In genomic region chr15:81961078-81961451, GRCm38 (mm10) we compare ENCODE assay signal across 8 mouse cellular contexts. TPM values are rescaled to one million over a fixed set of nuclear protein-coding genes. Genes with fewer than 3 reads are reported as not detected.
A peak's percentile ranks its signal among the peaks of the same experiment; 100 is the strongest.
DNase-seq lines count a peak whose midpoint lies in the region; ATAC-seq and TF ChIP-seq lines count a peak whose summit lies in the region.

No protein-coding gene starts in this region.

- H3K27me3 ChIP-seq in heart, embryonic 13.5 days (replicated peaks): no peaks in the 10 kb centered on the region
- H3K27me3 ChIP-seq in ES-Bruce4 (ENCODE audit: control insufficient read depth, insufficient read depth, low read length, poor library complexity, severe bottlenecking): no peaks in the 10 kb centered on the region
- H3K27me3 ChIP-seq in forebrain, embryonic 13.5 days: no peaks in the 10 kb centered on the region
- H3K27me3 ChIP-seq in liver, embryonic 15.5 days: no peaks in the 10 kb centered on the region; the same call in 1 of the 2 replicates

- TF ChIP-seq POLR2A in ES-Bruce4 (IDR thresholded peaks at IDR 0.05; ENCODE audit: insufficient read depth, low read length): peak; percentile 15

- H3K36me3 ChIP-seq in heart, embryonic 13.5 days: 0 out of 2 replicates have a peak, but pooled peaks cover 1% of the 10 kb centered on the region
- peaks cover 33% of the 10 kb centered on the region for H3K36me3 ChIP-seq in ES-Bruce4 (ENCODE audit: control insufficient read depth, insufficient read depth, low read length, poor library complexity, severe bottlenecking)
- H3K36me3 ChIP-seq in forebrain, embryonic 13.5 days (ENCODE audit: poor library complexity, severe bottlenecking): 0 out of 2 replicates have a peak, but pooled peaks cover 1% of the 10 kb centered on the region
- 0 out of 2 replicates have a peak, but pooled peaks cover 5% of the 10 kb centered on the region for H3K36me3 ChIP-seq in liver, embryonic 15.5 days (replicated peaks)

- TF ChIP-seq CTCF in ES-Bruce4 (IDR thresholded peaks at IDR 0.05; ENCODE audit: low read depth, low read length): no peak

- peak overlapping the region; percentile 64 for H3K9ac ChIP-seq in heart, embryonic 13.5 days
- peak overlapping the region; percentile 14 for H3K9ac ChIP-seq in ES-Bruce4 (ENCODE audit: low read depth, poor library complexity, severe bottlenecking)
- H3K9ac ChIP-seq in forebrain, embryonic 13.5 days: peak overlapping the region; percentile 39; the same call in 1 of the 2 replicates
- peak overlapping the region; percentile 32; the same call in 1 of the 2 replicates for H3K9ac ChIP-seq in liver, embryonic 15.5 days

- peak overlapping the region; percentile 32; the same call in 1 of the 2 replicates for H3K27ac ChIP-seq in heart, embryonic 13.5 days (replicated peaks)
- H3K27ac ChIP-seq in ES-Bruce4 (ENCODE audit: insufficient read depth, low read length): peak overlapping the region; percentile 75
- H3K27ac ChIP-seq in forebrain, embryonic 13.5 days: no peak overlapping the region
- H3K27ac ChIP-seq in liver, embryonic 15.5 days (replicated peaks): peak overlapping the region; percentile 79

- peak overlapping the region; percentile 98 for H3K4me2 ChIP-seq in heart, embryonic 13.5 days
- H3K4me2 ChIP-seq in forebrain, embryonic 13.5 days: peak overlapping the region; percentile 98
- H3K4me2 ChIP-seq in liver, embryonic 15.5 days: peak overlapping the region; percentile 100

- H3K4me3 ChIP-seq in heart, embryonic 13.5 days: peak overlapping the region; percentile 66
- peak overlapping the region; percentile 50; the same call in 1 of the 2 replicates for H3K4me3 ChIP-seq in ES-Bruce4 (ENCODE audit: low read depth, low read length)
- peak overlapping the region; percentile 65 for H3K4me3 ChIP-seq in forebrain, embryonic 13.5 days
- H3K4me3 ChIP-seq in liver, embryonic 15.5 days (replicated peaks): peak overlapping the region; percentile 78

- no peaks in the 10 kb centered on the region for H3K9me3 ChIP-seq in heart, embryonic 13.5 days
- H3K9me3 ChIP-seq in ES-Bruce4 (replicated peaks; ENCODE audit: control insufficient read depth, insufficient read depth, low read length, poor library complexity, severe bottlenecking): no peaks in the 10 kb centered on the region
- H3K9me3 ChIP-seq in forebrain, embryonic 13.5 days (replicated peaks): no peaks in the 10 kb centered on the region
- H3K9me3 ChIP-seq in liver, embryonic 15.5 days (replicated peaks): no peaks in the 10 kb centered on the region

- 0 out of 2 replicates have a peak, but pooled peaks have one; percentile 23 for TF ChIP-seq EP300 in ES-Bruce4 (IDR thresholded peaks at IDR 0.05; ENCODE audit: insufficient read depth, low read depth, low read length)

- no peak for DNase-seq in heart, adult 11 months
- no peak for DNase-seq in urinary bladder, adult 18-20 months (ENCODE audit: low spot score in 2 of 2)
- no peak for DNase-seq in layer of hippocampus, adult 8-10 months (ENCODE audit: low spot score in 2 of 2)
- no peak for DNase-seq in frontal cortex, postnatal 14 days (ENCODE audit: low spot score in 2 of 2)

- WGBS in heart, embryonic 13.5 days: under 1% methylated on average over 5 of the region's 8 CpGs
- WGBS in forebrain, embryonic 13.5 days: 3% methylated on average over 6 of the region's 8 CpGs
- WGBS in liver, embryonic 15.5 days (ENCODE audit: insufficient replicate concordance): 2% methylated on average over 8 of the region's 8 CpGs

- no peak; the same call in 1 of the 2 replicates for ATAC-seq in heart, embryonic 13.5 days (ENCODE audit: extremely low read depth, insufficient number of reproducible peaks, low FRiP score, low TSS enrichment)
- peak; percentile 44; the same call in 1 of the 2 replicates for ATAC-seq in forebrain, embryonic 13.5 days
- ATAC-seq in liver, embryonic 15.5 days (ENCODE audit: insufficient read depth): peak; percentile 71

- peaks cover 16% of the 10 kb centered on the region; the same call in 1 of the 2 replicates for H3K4me1 ChIP-seq in heart, embryonic 13.5 days
- H3K4me1 ChIP-seq in ES-Bruce4 (ENCODE audit: control insufficient read depth, insufficient read depth, low read length): peaks cover 4% of the 10 kb centered on the region
- peaks cover 18% of the 10 kb centered on the region for H3K4me1 ChIP-seq in forebrain, embryonic 13.5 days
- peaks cover 36% of the 10 kb centered on the region for H3K4me1 ChIP-seq in liver, embryonic 15.5 days (replicated peaks)

RNA-seq across cellular contexts. Expression of gene Pmm1, which starts 0.3 kb away (rescaled TPM):
- 17.9 and 20.2 TPM in 2 replicates for polyA plus RNA-seq in heart, embryonic 13.5 days (2015; fragmentation: Nextera tagmentation; extraction: Ambion mirVana)
- 338 and 387 TPM in 2 replicates for polyA plus RNA-seq in ES-Bruce4 (2011; ENCODE audit: insufficient read depth, insufficient read length, low read depth, missing spikeins)
- polyA plus RNA-seq in forebrain, embryonic 13.5 days (2015; fragmentation: Nextera tagmentation; extraction: Ambion mirVana): 62.2 and 62.5 TPM in 2 replicates
- polyA plus RNA-seq in liver, embryonic 15.5 days (2015; fragmentation: Nextera tagmentation; extraction: Ambion mirVana): 17.5 and 17.8 TPM in 2 replicates
- 100 to 1,000 TPM; 190 to 206 (median 199) TPM for total RNA-seq in layer of hippocampus, adult 8-10 months (2022)

RNA-seq across cellular contexts. Expression of gene 1700029P11Rik, which starts 19.3 kb away (rescaled TPM):
- polyA plus RNA-seq in heart, embryonic 13.5 days (2015; fragmentation: Nextera tagmentation; extraction: Ambion mirVana): not detected in 2 replicates
- polyA plus RNA-seq in ES-Bruce4 (2011; ENCODE audit: insufficient read depth, insufficient read length, low read depth, missing spikeins): 3.5 and 4.8 TPM in 2 replicates
- polyA plus RNA-seq in forebrain, embryonic 13.5 days (2015; fragmentation: Nextera tagmentation; extraction: Ambion mirVana): not detected in 2 replicates
- polyA plus RNA-seq in liver, embryonic 15.5 days (2015; fragmentation: Nextera tagmentation; extraction: Ambion mirVana): not detected in 2 replicates
- total RNA-seq in layer of hippocampus, adult 8-10 months (2022): not detected

RNA-seq across cellular contexts. Expression of gene Csdc2, which starts 24.5 kb away (rescaled TPM):
- polyA plus RNA-seq in heart, embryonic 13.5 days (2015; fragmentation: Nextera tagmentation; extraction: Ambion mirVana): 5.9 and 7.0 TPM in 2 replicates
- polyA plus RNA-seq in ES-Bruce4 (2011; ENCODE audit: insufficient read depth, insufficient read length, low read depth, missing spikeins): 4.0 and 4.9 TPM in 2 replicates
- 60.6 and 74.9 TPM in 2 replicates for polyA plus RNA-seq in forebrain, embryonic 13.5 days (2015; fragmentation: Nextera tagmentation; extraction: Ambion mirVana)
- polyA plus RNA-seq in liver, embryonic 15.5 days (2015; fragmentation: Nextera tagmentation; extraction: Ambion mirVana): 0.91 and 0.96 TPM in 2 replicates
- total RNA-seq in layer of hippocampus, adult 8-10 months (2022): 10 to 100 TPM; 63.2 to 67.4 (median 65.9) TPM

RNA-seq across cellular contexts. Expression of gene Xrcc6, which starts 26.6 kb away (rescaled TPM):
- 71.3 and 72.9 TPM in 2 replicates for polyA plus RNA-seq in heart, embryonic 13.5 days (2015; fragmentation: Nextera tagmentation; extraction: Ambion mirVana)
- polyA plus RNA-seq in ES-Bruce4 (2011; ENCODE audit: insufficient read depth, insufficient read length, low read depth, missing spikeins): 98.6 and 131 TPM in 2 replicates
- 59.9 and 65.3 TPM in 2 replicates for polyA plus RNA-seq in forebrain, embryonic 13.5 days (2015; fragmentation: Nextera tagmentation; extraction: Ambion mirVana)
- 50.2 and 51.8 TPM in 2 replicates for polyA plus RNA-seq in liver, embryonic 15.5 days (2015; fragmentation: Nextera tagmentation; extraction: Ambion mirVana)
- 10 to 100 TPM; 27.4 to 35.4 (median 28.9) TPM for total RNA-seq in layer of hippocampus, adult 8-10 months (2022)

RNA-seq across cellular contexts. Expression of gene Polr3h, which starts 35.0 kb away (rescaled TPM):
- 128 and 146 TPM in 2 replicates for polyA plus RNA-seq in heart, embryonic 13.5 days (2015; fragmentation: Nextera tagmentation; extraction: Ambion mirVana)
- 21.8 and 25.5 TPM in 2 replicates for polyA plus RNA-seq in ES-Bruce4 (2011; ENCODE audit: insufficient read depth, insufficient read length, low read depth, missing spikeins)
- 85.7 and 86.0 TPM in 2 replicates for polyA plus RNA-seq in forebrain, embryonic 13.5 days (2015; fragmentation: Nextera tagmentation; extraction: Ambion mirVana)
- 56.9 and 68.4 TPM in 2 replicates for polyA plus RNA-seq in liver, embryonic 15.5 days (2015; fragmentation: Nextera tagmentation; extraction: Ambion mirVana)
- total RNA-seq in layer of hippocampus, adult 8-10 months (2022): 10 to 100 TPM; 39.5 to 50.1 (median 47.8) TPM

Comparison
In these comparisons a context has a peak if more than half of its experiments do, and no peak if none do; other contexts are left out.
1. H3K9ac ChIP-seq: peak in every context shown above with its lines; median percentile 64 in heart, embryonic 13.5 days; 39 in forebrain, embryonic 13.5 days; 32 in liver, embryonic 15.5 days; 14 in ES-Bruce4.